Mouse (Mus musculus): ENCODE results near the gene Foxd1.

DNA sequence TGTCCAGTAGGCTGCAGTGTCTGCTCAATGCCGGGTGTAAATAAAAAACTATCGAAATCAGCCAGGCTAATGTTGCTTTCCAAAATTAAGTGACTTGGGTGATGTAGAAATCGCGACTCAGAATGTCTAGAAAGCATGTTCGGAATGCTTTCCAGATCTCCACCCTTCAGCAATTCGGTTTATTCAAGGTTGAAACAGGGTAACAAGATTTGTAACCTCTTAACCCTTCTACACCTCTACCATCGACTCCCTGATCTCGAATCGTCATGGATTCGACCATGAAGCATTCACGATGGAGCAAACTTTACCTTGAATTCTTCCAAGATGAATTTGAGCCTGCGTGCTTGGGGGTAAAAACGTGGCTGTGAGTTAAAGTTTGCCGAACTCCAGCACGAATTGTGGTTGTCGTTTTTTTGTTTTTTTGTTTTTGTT, 36.8 kb upstream of the Foxd1 start:
- no peak for TF ChIP-seq POLR2A (IDR thresholded peaks at IDR 0.05; ENCODE audit: extremely low read depth, insufficient read depth, low read length)
- no peak for TF ChIP-seq CTCF (IDR thresholded peaks at IDR 0.05; ENCODE audit: extremely low read depth, insufficient read depth, low read length)
